Mouse (Mus musculus): ENCODE data around the gene Jakmip3.

GRCm38 (mm10) chr7:139027136-139027535 lies 86.6 kb downstream of the Jakmip3 start:
- no peak for TF ChIP-seq GATA1 (IDR thresholded peaks at IDR 0.05; ENCODE audit: low read length)
- TF ChIP-seq TAL1 (IDR thresholded peaks at IDR 0.05; ENCODE audit: low read length) = no peak
